Mouse (Mus musculus) activated CD4-positive, CD25-positive, alpha-beta regulatory T cell (primary cell): ENCODE results near the gene Trmt1l. TPM values are rescaled to one million over a fixed set of nuclear protein-coding genes. Genes with fewer than 3 reads are reported as not detected.

Experiments used
- polyA plus RNA-seq, 2 experiments: library from polyadenylated mRNA; unstranded; fragments of 100-300 nt; shearing (Covaris generic); gene quantifications; one replicate each; pipeline ENCODE4 v1.2.1; 2017

The Trmt1l gene
- 10 to 100 TPM; 68.0 to 68.5 TPM for polyA plus RNA-seq

DNA sequence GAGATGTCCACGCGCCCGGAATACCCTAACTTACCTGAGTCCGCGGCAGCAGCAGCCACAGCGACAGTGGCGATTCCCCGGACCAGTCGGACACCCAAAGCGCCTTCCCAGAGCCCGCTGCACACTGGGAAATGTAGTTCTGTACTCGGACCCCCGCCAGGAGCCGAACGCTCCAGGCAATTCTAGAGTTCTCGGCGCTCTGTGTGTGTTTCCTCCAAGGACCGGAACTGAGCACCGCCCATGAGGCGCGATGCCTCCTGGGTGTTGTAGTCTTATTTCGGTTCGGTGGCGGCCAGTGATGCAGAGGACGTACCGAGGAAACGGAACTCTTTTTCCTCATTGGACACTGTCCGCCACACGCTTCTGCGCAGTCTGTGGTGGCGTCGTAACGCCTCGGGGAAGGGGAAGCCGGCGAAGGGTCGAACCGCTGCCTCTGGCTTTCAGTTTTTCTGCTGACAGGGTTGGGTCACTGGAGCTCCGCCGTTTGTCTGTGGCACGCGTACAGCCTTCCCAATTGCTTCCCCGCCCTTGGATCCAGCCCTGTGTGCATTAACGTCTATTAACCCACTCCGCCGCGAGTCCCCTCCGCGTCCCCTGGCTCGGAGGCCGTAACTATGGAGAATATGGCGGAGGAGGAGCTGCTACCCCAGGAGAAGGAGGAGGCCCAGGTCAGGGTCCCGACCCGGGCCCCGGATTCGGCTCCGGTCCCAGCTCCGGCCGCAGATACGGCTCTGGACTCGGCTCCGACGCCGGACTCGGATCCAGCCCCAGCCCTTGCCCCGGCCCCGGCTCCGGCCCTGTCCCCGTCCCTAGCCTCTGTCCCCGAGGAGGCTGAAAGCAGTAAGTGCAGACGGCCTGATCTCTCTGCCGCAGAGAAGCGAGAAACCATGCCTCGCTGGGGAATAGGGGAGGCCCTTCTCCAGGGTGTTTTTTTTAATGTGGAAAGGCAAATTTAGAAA is at the start of gene Trmt1l, which contains the start of gene Swt1:
TSS of gene Trmt1l (plus strand) at position 280 of the 959 bp plus-strand sequence.
TSS of gene Swt1 (minus strand) at position 193 of the 959 bp plus-strand sequence.

DNA sequence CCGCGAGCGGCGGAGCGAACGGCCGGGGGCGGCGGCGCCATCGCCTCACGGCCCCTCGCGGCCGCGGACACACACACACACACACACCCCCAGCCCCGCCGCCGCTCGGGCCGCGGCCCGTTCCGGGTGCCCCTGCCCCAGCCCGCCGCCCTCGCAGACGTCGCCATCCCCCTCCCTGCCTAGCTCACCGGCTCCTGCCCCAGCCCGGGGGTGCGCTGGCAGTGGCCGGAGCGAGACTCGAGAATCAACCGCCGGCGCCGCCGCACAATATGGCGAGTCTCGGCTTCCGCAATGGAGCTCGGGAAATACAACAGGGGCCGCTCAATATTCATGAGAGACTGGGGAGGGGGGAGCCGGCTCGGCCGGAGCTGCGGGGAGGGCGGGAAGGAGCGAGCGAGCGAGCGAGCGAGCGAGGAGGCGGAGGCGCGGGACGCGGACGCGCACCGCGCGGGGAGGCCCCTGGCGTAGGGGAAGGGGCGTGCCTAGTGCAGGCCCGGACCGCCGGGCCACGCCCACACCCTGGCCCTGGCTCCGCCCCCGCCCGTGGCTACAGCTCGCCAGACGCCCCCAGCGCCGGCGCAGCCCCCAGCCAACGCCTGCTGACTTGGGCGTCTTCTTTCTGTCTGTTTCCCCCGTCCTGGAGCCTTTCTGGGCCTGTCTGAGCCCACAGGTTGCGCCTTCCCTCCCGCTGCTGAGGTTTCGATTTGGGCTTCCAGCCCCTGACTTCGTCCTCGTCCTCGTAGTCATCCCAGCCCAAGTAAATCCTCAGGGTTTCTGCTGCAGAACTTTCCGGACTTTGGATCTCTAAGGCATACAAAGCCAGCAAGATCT is 72.4 kb downstream of the Trmt1l start, which contains the start of gene Rnf2:
TSS of gene Rnf2 (minus strand) at position 425 of the 831 bp plus-strand sequence.

Other genes with a start within 250 kb of the Trmt1l start
- gene Gm47985, start 246.0 kb upstream of the Trmt1l start, polyA plus RNA-seq, result under 1 TPM in 1 of 2 experiments, not detected in 1; 0.38 TPM
- gene Gm8947, start 236.2 kb upstream of the Trmt1l start, polyA plus RNA-seq, result under 1 TPM in 1 of 2 experiments, not detected in 1; 0.14 TPM
- gene Gm47995, start 230.1 kb upstream of the Trmt1l start, polyA plus RNA-seq, result not detected
- gene 3110040M04Rik, start 224.4 kb upstream of the Trmt1l start, polyA plus RNA-seq, result under 1 TPM in 1 of 2 experiments, not detected in 1; 0.23 TPM
- gene Gm47996, start 218.4 kb upstream of the Trmt1l start, polyA plus RNA-seq, result not detected
- 100 to 1,000 TPM; 159 to 185 TPM for gene Ivns1abp, start 84.1 kb upstream of the Trmt1l start, polyA plus RNA-seq
- gene Swt1, start 87 bp upstream of the Trmt1l start, polyA plus RNA-seq, result 10 to 100 TPM; 31.4 to 37.2 TPM
- gene Rnf2, start 72.4 kb downstream of the Trmt1l start, polyA plus RNA-seq, result 10 to 100 TPM; 58.8 to 78.0 TPM
- 10 to 100 TPM; 12.2 to 85.9 TPM for gene Fam129a, start 142.6 kb downstream of the Trmt1l start, polyA plus RNA-seq